Mouse (Mus musculus) MN1 (cell line): ENCODE results near the gene Cybb.
"Not testable (repeated sequence)": the region's sequence is repeated elsewhere in the genome, so short reads cannot be mapped to it uniquely, and the experiment has no call there.

Experiments
- DNase-seq: peaks from one replicate; pipeline ENCODE4 v3.0.0-alpha.2; 2016; ENCODE audit warnings: low spot score

Gene Cybb

DNA sequence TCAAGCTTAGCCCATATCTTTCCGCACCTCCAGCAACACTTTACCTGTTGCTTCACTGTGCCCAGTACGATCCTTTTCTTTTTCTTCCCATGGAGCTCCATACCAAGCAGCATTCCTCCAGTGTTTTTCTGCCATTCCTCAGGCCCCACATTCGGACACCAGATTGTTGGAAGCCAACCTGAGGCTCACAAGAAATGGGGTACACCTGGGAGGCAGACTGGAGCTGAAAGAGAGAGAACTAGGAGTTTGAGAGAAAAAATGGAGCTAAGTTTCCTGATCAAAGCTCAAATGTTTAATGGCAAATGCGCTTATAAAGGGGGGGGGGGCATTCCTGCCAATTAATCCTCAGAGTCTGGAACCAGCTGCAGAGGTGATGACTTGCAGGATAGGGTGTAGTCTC, at the start of gene Cybb:
Gene Cybb, minus strand, starts transcription at position 101 of the 400 bp plus-strand sequence.
- DNase-seq: no peak

DNA sequence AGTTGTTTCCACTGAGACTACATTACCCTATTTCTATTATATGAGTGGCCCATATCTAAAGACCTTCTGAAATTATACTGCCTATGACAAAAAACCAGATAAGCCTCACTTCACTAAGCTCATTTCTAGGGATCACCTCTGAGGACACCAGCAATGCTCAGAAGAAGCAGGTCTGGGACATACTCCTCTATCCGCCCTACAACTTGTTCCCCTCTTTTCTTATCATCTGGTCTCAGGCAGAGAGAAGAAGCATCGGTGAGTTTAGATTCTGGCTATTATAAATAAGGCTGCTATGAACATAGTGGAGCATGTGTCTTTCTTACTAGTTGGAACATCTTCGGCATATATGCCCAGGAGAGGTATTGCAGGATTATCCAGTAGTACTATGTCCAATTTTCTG, 49.3 kb upstream of the Cybb start:
- no peak for DNase-seq

GRCm38 (mm10) chrX:9519969-9520368, 32.4 kb upstream of the Cybb start:
- peak; percentile 6 for DNase-seq

GRCm38 (mm10) chrX:9517531-9517930, 30.0 kb upstream of the Cybb start:
- not testable (repeated sequence) for DNase-seq

GRCm38 (mm10) chrX:9475036-9475435, 12.5 kb downstream of the Cybb start:
- not testable (repeated sequence) for DNase-seq

- DNase-seq: no peak
Observed at GRCm38 (mm10) chrX:9474440-9474839, 13.1 kb downstream of the Cybb start.

GRCm38 (mm10) chrX:9473768-9474167, 13.8 kb downstream of the Cybb start:
- DNase-seq: no peak

DNA sequence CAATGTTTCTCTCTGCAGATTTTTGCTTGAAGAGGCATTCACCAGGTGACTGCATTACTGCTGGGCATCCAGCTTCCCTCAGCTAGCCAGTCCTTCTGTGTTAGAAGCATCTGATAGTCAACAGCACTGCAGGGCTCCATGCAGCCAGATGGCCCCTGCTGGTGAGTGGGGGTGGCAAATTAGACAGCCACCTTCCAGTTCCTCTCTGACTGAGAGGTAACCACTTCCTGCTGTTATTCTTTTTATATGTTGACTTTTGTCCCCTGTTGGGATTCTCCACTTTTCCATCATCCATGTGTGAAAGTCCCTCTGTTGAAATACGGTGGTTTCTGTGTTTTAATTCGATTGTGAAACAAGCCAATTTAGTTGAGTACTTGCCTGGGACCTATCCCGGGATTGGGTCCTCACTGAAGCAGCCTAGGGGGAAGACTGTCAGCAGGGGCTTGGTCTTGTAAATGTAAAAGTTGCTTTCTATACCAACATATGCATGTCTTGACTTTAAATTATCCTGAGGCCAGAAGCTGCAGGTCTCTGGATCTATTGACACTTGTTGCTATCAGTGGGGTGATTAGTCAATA, 16.7 kb downstream of the Cybb start:
- DNase-seq: no peak

DNA sequence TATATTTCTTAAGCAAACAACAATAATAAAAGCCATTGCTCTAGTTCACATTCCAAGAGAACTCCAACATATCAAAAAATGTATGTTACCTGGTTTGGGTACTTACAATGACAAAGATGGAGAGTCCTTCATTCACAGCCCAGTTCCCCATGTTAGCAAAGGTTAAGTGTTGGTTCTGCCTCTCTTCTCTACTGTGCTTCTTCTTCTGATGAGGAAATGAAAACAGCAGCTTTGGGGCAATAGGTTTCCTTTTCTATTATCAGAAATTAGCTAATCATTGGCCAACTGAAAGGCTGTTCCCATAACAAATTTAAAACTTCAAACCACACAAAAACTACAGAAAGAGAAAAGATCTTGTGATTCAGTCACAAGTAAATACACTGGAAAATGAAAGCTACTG, 18.5 kb downstream of the Cybb start:
- no peak for DNase-seq

GRCm38 (mm10) chrX:9467020-9467419, 20.6 kb downstream of the Cybb start:
- no peak for DNase-seq

DNA sequence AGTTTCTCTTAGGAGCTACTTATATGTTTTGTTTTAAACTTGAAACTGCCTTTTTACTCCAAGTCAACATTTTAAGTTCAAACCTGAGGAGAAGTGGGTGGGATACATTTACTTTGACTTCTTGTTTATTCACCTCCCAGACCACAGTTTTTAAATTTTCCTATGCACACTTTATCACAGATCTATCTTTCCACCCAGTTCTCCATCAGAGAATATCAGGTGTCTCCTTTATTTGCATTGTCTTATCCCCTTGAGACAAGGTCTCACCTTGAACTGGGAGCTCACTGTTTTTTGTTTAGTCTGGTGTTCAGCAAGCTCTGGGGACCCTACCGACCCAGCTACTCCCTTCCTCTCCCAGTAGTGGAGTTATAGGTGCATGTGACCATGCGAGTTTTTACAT, 21.7 kb downstream of the Cybb start:
- DNase-seq: no peak

GRCm38 (mm10) chrX:9462671-9463070, 24.9 kb downstream of the Cybb start:
- DNase-seq: no peak

DNA sequence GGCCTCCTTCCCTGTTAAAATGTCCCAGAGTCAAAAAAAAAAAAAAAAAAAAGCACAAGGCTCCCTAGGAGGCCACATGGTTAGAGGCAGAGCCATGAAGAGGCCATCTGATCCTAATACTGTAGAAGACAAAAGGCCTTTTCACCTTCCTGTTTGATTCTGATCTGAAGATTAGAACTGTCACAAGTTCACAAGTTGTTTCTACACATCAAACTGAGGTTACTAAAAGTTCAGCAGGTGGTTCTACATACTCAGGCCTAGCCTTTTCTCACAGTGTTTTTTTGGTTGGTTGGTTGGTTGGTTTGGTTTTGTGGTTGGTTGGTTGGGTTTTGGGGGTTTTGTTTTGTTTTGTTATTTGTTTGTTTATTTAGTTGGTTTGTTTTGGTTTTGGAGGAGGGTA, 26.2 kb downstream of the Cybb start:
- DNase-seq: no peak

DNA sequence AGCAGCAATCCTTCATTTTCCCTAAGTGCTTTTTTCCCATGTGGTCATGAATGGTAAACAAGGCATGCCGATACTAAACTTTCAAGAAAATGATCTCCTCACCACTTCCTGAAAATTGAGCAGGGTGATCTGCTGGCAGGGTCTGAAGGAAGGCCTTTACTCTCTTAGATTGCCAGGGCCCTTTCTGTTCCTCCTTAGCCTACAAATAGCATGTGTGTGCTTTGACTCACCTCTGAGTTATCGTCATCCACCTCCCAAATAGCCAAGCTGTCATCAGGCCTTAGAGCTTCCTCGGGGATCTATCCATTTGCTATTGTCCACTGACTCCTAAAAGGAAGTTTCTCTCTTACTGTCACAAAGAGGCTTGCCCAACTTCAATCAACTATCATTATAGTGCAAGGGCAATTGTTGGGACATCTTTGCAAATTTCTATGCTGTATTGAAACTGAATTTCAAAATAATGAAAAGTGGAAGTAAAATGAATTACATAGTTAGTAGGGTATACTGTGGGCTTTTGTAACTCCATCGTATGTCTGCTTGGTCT, 27.1 kb downstream of the Cybb start:
- no peak for DNase-seq

DNA sequence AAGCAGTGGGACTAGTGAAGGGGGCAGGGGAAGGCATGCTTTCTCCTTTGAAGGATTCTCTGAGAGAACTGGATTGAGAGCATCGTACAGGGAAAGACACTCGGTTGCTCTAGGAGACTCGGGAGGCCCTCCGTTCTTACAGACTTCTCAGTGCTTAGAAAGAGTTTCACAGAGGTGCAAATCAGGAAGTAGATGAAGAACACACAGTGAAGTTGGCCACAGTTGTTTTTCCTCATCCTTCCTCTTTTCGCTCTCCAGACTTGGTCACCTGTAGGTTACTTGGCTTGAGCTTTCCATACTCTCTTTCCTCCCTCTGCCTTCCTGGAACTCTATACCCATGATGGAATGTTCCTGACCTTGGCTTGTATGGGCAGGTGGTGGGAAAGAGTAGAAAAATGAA, 35.2 kb downstream of the Cybb start:
- no peak for DNase-seq

DNA sequence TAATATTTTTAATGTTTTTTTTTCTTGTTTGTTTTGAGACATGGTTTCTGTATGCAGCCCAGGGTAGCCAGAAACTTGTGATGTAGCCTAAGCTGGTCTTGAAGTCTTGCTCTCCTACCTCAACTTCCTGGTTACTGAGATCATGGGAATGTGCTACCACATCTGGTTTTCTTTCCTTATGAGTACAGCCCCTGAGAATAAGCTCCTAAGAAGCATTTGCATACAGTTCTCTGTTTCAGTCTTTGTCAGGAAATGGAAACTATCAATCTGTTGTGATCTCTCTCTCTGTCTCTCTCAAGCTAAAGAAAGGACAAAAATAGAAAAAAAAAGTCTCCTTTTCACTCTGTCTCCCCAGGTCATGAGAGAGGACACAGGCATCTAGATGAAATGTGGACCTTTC, 40.3 kb downstream of the Cybb start:
- DNase-seq: no peak

GRCm38 (mm10) chrX:9441102-9441501, 46.5 kb downstream of the Cybb start:
- no peak for DNase-seq

GRCm38 (mm10) chrX:9440556-9440955, 47.0 kb downstream of the Cybb start:
- DNase-seq: no peak

DNA sequence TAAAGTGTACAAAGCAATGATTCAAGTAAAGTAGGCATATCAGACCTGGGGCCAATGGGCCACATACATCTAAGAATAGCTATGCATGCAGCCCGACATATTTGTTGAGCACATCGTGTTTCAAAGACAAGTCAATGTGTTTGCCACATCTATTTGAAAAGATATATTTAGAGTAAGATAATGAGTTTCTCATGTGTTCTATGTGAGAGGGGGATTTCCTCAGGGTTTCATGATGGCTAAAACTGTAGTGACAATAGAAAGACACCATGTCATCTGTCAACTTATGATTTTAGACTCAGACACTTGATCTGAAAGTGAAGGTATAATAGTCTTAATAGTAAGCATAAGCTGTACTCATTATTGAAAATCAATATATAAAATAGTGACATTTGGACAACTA, 48.3 kb downstream of the Cybb start:
- no peak for DNase-seq

DNA sequence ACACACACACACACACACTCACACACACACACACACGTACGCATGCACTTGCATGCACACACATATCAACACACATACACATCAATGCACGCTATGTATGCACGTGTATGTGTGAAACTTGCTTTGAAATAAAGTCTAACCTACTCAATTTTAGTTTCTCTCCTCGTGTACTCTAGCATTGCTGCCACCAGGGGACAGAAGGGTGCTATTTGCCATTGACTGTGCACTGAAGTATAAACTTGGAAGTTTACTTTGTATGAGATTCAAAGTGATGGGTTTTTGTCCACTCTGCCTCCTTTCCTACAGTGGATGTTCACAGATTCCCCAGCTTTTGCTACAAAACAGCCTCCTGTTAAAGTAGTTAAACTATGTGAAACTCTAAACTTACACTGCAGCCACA, 73.7 kb downstream of the Cybb start:
- DNase-seq: no peak
